Mouse (Mus musculus) liver, embryonic 14.5 days (tissue): ENCODE measurements around the gene Rtn4r. TPM values are rescaled to one million over a fixed set of nuclear protein-coding genes. Genes with fewer than 3 reads are reported as not detected.

Experiments used
- ATAC-seq: fragments of 200-750 bp; cut with Nextera tagmentation; 2 replicates; pipeline ENCODE4 v1.8.0; 2017; ENCODE audit warnings: moderate number of reproducible peaks, mild to moderate bottlenecking, moderate library complexity; ENCODE audit not compliant: insufficient read depth
- DNase-seq, 3 experiments: peaks; one replicate each; pipeline ENCODE4 v3.0.0-alpha.2; 2012 to 2013; ENCODE audit warnings: low read depth in 3 of 3, low spot score in 3 of 3
- H3K27ac ChIP-seq: fragments of 300-500 bp; sonication (generic); 2 replicates; pipeline ENCODE4 v1.5.1; 2014; ENCODE audit warnings: moderate library complexity, mild to moderate bottlenecking, control low read depth, inconsistent platforms
- H3K27me3 ChIP-seq: fragments of 300-500 bp; sonication (generic); 2 replicates; pipeline ENCODE4 v1.6.1; 2014; ENCODE audit warnings: mild to moderate bottlenecking, low read length, moderate library complexity; ENCODE audit not compliant: control insufficient read depth, insufficient read depth
- H3K36me3 ChIP-seq: fragments of 300-500 bp; sonication (generic); replicated peaks from 2 replicates; pipeline ENCODE4 v1.6.1; 2014; ENCODE audit warnings: low read depth; ENCODE audit not compliant: control insufficient read depth, insufficient read depth
- H3K4me1 ChIP-seq, 2 experiments: fragments of 200-500 bp in 1 of 2; fragments of 300-500 bp in 1 of 2; sonication (generic) in 1 of 2; replicated peaks; 2 replicates each; pipeline ENCODE4 v1.6.1; 2012 to 2014; ENCODE audit warnings: antibody characterized with exemption in 1 of 2, inconsistent platforms in 1 of 2, low read length in 1 of 2; ENCODE audit not compliant: control insufficient read depth in 2 of 2, insufficient read depth in 2 of 2
- H3K4me2 ChIP-seq: fragments of 300-500 bp; sonication (generic); 2 replicates; pipeline ENCODE4 v1.6.1; 2014; ENCODE audit warnings: low read depth, mild to moderate bottlenecking, control low read depth, moderate library complexity
- H3K4me3 ChIP-seq, 2 experiments: fragments of 200-500 bp in 1 of 2; fragments of 300-500 bp in 1 of 2; sonication (generic) in 1 of 2; 2 replicates each; pipeline ENCODE4 v1.5.1; 2012 to 2014; ENCODE audit warnings: low read depth in 2 of 2, low read length in 2 of 2, mild to moderate bottlenecking in 2 of 2, control low read depth in 1 of 2, inconsistent platforms in 1 of 2, moderate library complexity in 1 of 2; ENCODE audit not compliant: insufficient read depth in 1 of 2
- H3K9ac ChIP-seq: fragments of 300-500 bp; sonication (generic); replicated peaks from 2 replicates; pipeline ENCODE4 v1.6.1; 2014; ENCODE audit warnings: mild to moderate bottlenecking, control low read depth, moderate library complexity
- H3K9me3 ChIP-seq: fragments of 300-500 bp; sonication (generic); 2 replicates; pipeline ENCODE4 v1.6.1; 2016; ENCODE audit warnings: low read length, mixed read lengths; ENCODE audit not compliant: control insufficient read depth
- CTCF ChIP-seq: IDR thresholded peaks from 2 replicates; pipeline ENCODE4 v1.5.1; 2016; ENCODE audit warnings: antibody characterized with exemption, low read depth, control low read depth
- EP300 ChIP-seq: IDR thresholded peaks from 2 replicates; pipeline ENCODE4 v1.6.1; 2016; ENCODE audit warnings: antibody characterized with exemption, low read depth
- WGBS: fragments of 180-500 bp; shearing (Covaris S2); extraction: QIAGEN DNeasy Blood & Tissue Kit; methylation state at CpG from one replicate; pipeline ENCODE4 v1.1.7; 2014; ENCODE audit not compliant: insufficient replicate concordance; 5-methylcytosine and 5-hydroxymethylcytosine counted together
- polyA plus RNA-seq, 2 experiments: library from polyadenylated mRNA; depleted of rRNA in 1 of 2; stranded (reverse) in 1 of 2; unstranded in 1 of 2; fragments of >200 nt; fragmentation: Nextera tagmentation in 1 of 2; extraction: Ambion mirVana in 1 of 2; gene quantifications; 2 replicates each; pipeline versions ENCODE4 v1.2.1 to v1.2.3; 2012 to 2014

Gene Rtn4r
- polyA plus RNA-seq, 2 experiments = 0.46 to 0.52 TPM

GRCm38 (mm10) chr16:18128564-18128935, 1.1 kb downstream of the Rtn4r start:
- H3K36me3 ChIP-seq = no peaks in the 10 kb centered on the region
- no peaks in the 10 kb centered on the region for H3K9me3 ChIP-seq
- H3K27me3 ChIP-seq = peaks cover 36% of the 10 kb centered on the region
- ATAC-seq (no peak), DNase-seq (no peak)
- TF ChIP-seq EP300 = no peak
- TF ChIP-seq CTCF = no peak; the same call in 1 of the 2 replicates
- no peaks in the 10 kb centered on the region for H3K4me1 ChIP-seq
- no peak overlapping the region for H3K9ac ChIP-seq
- no peak overlapping the region for H3K27ac ChIP-seq
- no peak overlapping the region for H3K4me3 ChIP-seq
- WGBS = 53% methylated on average over 6 of the region's 6 CpGs
- H3K4me2 ChIP-seq = no peak overlapping the region

GRCm38 (mm10) chr16:18129413-18129812, 2.0 kb downstream of the Rtn4r start:
- no peak overlapping the region for H3K4me3 ChIP-seq
- no peak for DNase-seq
- H3K27ac ChIP-seq = no peak overlapping the region
- peaks cover 36% of the 10 kb centered on the region for H3K27me3 ChIP-seq
- H3K9me3 ChIP-seq = no peaks in the 10 kb centered on the region
- H3K4me2 ChIP-seq = no peak overlapping the region
- no peaks in the 10 kb centered on the region; a peak in 1 of 4 replicates for H3K4me1 ChIP-seq
- ATAC-seq = no peak
- no peak for TF ChIP-seq CTCF
- no peak for TF ChIP-seq EP300
- WGBS = 53% methylated on average over 5 of the region's 5 CpGs
- H3K36me3 ChIP-seq = no peaks in the 10 kb centered on the region
- H3K9ac ChIP-seq = no peak overlapping the region

GRCm38 (mm10) chr16:18130288-18130687, 2.8 kb downstream of the Rtn4r start:
- Histone ChIP-seq H3K9ac (no peak overlapping the region), H3K4me1 (no peaks in the 10 kb centered on the region; a peak in 1 of 4 replicates), H3K4me2 (no peak overlapping the region), H3K27me3 (peaks cover 36% of the 10 kb centered on the region), H3K27ac (no peak overlapping the region), H3K9me3 (no peaks in the 10 kb centered on the region), H3K4me3 (no peak overlapping the region), H3K36me3 (no peaks in the 10 kb centered on the region)
- DNase-seq (no peak), ATAC-seq (no peak)
- TF ChIP-seq CTCF (no peak), EP300 (no peak)
- WGBS = 39% methylated on average over 4 of the region's 4 CpGs

- H3K9me3 ChIP-seq = no peaks in the 10 kb centered on the region
- no peaks in the 10 kb centered on the region for H3K36me3 ChIP-seq
- DNase-seq (no peak), ATAC-seq (no peak)
- H3K27me3 ChIP-seq = peaks cover 36% of the 10 kb centered on the region
- H3K4me2 ChIP-seq = no peak overlapping the region
- H3K27ac ChIP-seq = no peak overlapping the region
- H3K4me3 ChIP-seq = no peak overlapping the region
- H3K9ac ChIP-seq = no peak overlapping the region
- TF ChIP-seq EP300 (no peak), CTCF (no peak)
- no peaks in the 10 kb centered on the region; a peak in 1 of 4 replicates for H3K4me1 ChIP-seq
Measured at GRCm38 (mm10) chr16:18130705-18131104, 3.3 kb downstream of the Rtn4r start.

- Histone ChIP-seq H3K4me3 (no peak overlapping the region), H3K36me3 (no peaks in the 10 kb centered on the region), H3K27me3 (peaks cover 32% of the 10 kb centered on the region), H3K4me1 (no peaks in the 10 kb centered on the region; a peak in 1 of 4 replicates), H3K4me2 (no peak overlapping the region), H3K9ac (no peak overlapping the region), H3K9me3 (no peaks in the 10 kb centered on the region), H3K27ac (no peak overlapping the region)
- DNase-seq = no peak
- no peak for ATAC-seq
- WGBS = 63% methylated on average over 11 of the region's 11 CpGs
- no peak for TF ChIP-seq EP300
- TF ChIP-seq CTCF = no peak
Measured at GRCm38 (mm10) chr16:18131245-18131939, 4.0 kb downstream of the Rtn4r start.
